Mouse (Mus musculus) cerebral cortex, adult 2 months (tissue): ENCODE data around the gene Prm1.

Experiments used
- WGBS: fragments of 180-500 bp; shearing (Covaris S2); methylation state at CpG from one replicate; pipeline ENCODE4 v1.1.7; 2018; 5-methylcytosine and 5-hydroxymethylcytosine counted together

The Prm1 gene

DNA sequence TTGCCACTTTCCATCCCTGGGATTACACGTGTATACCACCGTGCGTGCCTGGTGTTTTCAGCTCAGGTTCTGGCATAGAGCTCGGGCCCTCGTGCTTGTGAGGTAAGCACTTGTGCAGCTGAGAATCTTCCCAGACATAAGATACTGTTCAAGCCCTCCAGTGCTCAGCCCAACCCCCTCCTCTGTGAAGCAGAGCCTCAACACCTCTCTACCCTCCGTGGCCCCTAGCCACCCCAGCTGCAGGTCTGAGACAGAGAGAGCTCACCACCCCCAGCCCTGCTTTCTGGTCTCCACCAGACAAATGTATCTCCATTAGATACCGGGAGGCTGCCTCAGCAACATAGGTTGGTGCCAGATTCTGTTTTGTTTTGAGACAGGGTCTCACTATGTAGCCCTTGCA lies 56.4 kb downstream of the Prm1 start:
- WGBS = 74% methylated on average over 7 of the region's 7 CpGs
